Mouse (Mus musculus) olfactory bulb, adult 2 months (tissue): Measurements from ENCODE around the gene Zcrb1.

ENCODE experiments used
- CTCF ChIP-seq: fragments of 200-500 bp; IDR thresholded peaks from 2 replicates; pipeline ENCODE4 v1.5.1; 2012; ENCODE audit warnings: low read depth, mild to moderate bottlenecking, low read length, moderate library complexity; ENCODE audit not compliant: insufficient read depth
- POLR2A ChIP-seq: fragments of 200-500 bp; IDR thresholded peaks from 2 replicates; pipeline ENCODE4 v1.6.1; 2012; ENCODE audit warnings: mild to moderate bottlenecking, low read depth, low read length, moderate library complexity; ENCODE audit not compliant: insufficient read depth

- TF ChIP-seq CTCF (no peak), POLR2A (no peak)
Measured at GRCm38 (mm10) chr15:93442271-93442670, 44.1 kb upstream of the Zcrb1 start.
